Mouse (Mus musculus) intestine, postnatal 0 days (tissue): ENCODE measurements around the gene Gskip. TPM values are rescaled to one million over a fixed set of nuclear protein-coding genes. Genes with fewer than 3 reads are reported as not detected.
A peak's percentile ranks its signal among the peaks of the same experiment; 100 is the strongest.

Experiments
- ATAC-seq: fragments of 200-750 bp; cut with Nextera tagmentation; 2 replicates; pipeline ENCODE4 v1.8.0; 2017; ENCODE audit warnings: mild to moderate bottlenecking, moderate TSS enrichment, moderate library complexity
- H3K27ac ChIP-seq: fragments of 300-500 bp; sonication (generic); 2 replicates; pipeline ENCODE4 v1.5.1; 2014; ENCODE audit warnings: mild to moderate bottlenecking, low read depth, low read length, moderate library complexity
- H3K27me3 ChIP-seq: fragments of 300-500 bp; sonication (generic); replicated peaks from 2 replicates; pipeline ENCODE4 v1.6.1; 2014; ENCODE audit warnings: low read length, mixed read lengths; ENCODE audit not compliant: control insufficient read depth, insufficient read depth
- H3K36me3 ChIP-seq: fragments of 300-500 bp; sonication (generic); 2 replicates; pipeline ENCODE4 v1.6.1; 2014; ENCODE audit warnings: mild to moderate bottlenecking, moderate library complexity; ENCODE audit not compliant: control insufficient read depth, insufficient read depth
- H3K4me1 ChIP-seq: fragments of 300-500 bp; sonication (generic); replicated peaks from 2 replicates; pipeline ENCODE4 v1.6.1; 2014; ENCODE audit warnings: antibody characterized with exemption, low read length, mixed read lengths; ENCODE audit not compliant: control insufficient read depth, insufficient read depth
- H3K4me2 ChIP-seq: fragments of 300-500 bp; sonication (generic); replicated peaks from 2 replicates; pipeline ENCODE4 v1.6.1; 2014; ENCODE audit warnings: low read depth, mild to moderate bottlenecking, moderate library complexity
- H3K4me3 ChIP-seq: fragments of 300-500 bp; sonication (generic); 2 replicates; pipeline ENCODE4 v1.5.1; 2014; ENCODE audit warnings: low read depth, low read length
- H3K9ac ChIP-seq: fragments of 300-500 bp; sonication (generic); 2 replicates; pipeline ENCODE4 v1.6.1; 2014; ENCODE audit warnings: mild to moderate bottlenecking, low read depth, low read length
- H3K9me3 ChIP-seq: fragments of 300-500 bp; sonication (generic); 2 replicates; pipeline ENCODE4 v1.6.1; 2016; ENCODE audit warnings: mixed run types; ENCODE audit not compliant: control insufficient read depth
- CTCF ChIP-seq: sonication (generic); IDR thresholded peaks from 2 replicates; pipeline ENCODE4 v1.5.1; 2016; ENCODE audit warnings: low read depth, mild to moderate bottlenecking, control low read depth, antibody characterized with exemption, moderate library complexity
- WGBS: fragments of 180-500 bp; shearing (Covaris S2); extraction: QIAGEN DNeasy Blood & Tissue Kit; methylation state at CpG from one replicate; pipeline ENCODE4 v1.1.7; 2014; 5-methylcytosine and 5-hydroxymethylcytosine counted together
- polyA plus RNA-seq: library from polyadenylated mRNA; unstranded; fragments of >200 nt; fragmentation: Nextera tagmentation; extraction: Ambion mirVana; gene quantifications from 2 replicates; pipeline ENCODE4 v1.2.1, GENCODE M21; 2015

Gene Gskip
- polyA plus RNA-seq, 1 experiment from 2014 or later = 35.6 TPM

DNA sequence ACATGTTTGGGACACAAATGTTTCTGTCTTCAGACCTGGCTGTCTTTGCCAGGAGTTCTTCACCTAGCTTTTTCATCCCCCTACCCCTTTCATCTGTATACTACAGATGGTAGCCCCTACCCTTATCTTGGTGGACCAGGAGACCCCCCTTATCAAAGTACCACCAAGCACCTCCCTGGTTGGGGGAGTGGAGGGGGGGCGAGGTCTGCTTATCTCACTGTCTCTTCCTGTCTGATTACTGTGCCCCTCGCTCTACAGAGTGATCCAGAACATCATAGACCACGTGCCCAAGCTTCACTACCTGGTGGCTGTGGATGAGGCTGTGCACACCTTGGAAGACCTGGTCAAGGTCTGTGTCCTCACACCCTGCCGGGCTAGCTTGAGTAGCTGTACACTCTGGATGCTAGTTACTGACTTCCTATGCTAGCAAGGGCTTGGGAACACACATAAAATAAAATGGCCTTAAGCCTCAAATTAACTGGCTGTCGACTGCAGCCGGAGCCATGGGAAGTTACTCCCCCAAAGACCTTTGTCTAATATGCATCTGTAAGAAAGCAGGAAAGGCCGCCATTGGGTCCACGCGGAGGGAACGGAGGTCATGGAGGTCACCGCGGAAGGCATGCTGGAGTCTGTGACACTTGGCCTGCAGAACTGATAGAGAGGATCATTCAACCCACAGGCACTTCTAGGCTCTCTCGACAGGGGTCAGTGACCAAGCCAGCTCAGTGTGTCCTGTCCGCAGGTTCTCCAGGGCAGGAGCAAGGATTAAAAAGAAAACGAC lies 53.9 kb downstream of the Gskip start:
- Histone ChIP-seq H3K9me3 (no peaks in the 10 kb centered on the region), H3K4me3 (no peak overlapping the region), H3K27me3 (no peaks in the 10 kb centered on the region), H3K4me1 (no peaks in the 10 kb centered on the region), H3K36me3 (no peaks in the 10 kb centered on the region), H3K9ac (no peak overlapping the region), H3K27ac (no peak overlapping the region), H3K4me2 (no peak overlapping the region)
- WGBS = 85% methylated on average over 15 of the region's 15 CpGs
- no peak for TF ChIP-seq CTCF
- no peak for ATAC-seq

DNA sequence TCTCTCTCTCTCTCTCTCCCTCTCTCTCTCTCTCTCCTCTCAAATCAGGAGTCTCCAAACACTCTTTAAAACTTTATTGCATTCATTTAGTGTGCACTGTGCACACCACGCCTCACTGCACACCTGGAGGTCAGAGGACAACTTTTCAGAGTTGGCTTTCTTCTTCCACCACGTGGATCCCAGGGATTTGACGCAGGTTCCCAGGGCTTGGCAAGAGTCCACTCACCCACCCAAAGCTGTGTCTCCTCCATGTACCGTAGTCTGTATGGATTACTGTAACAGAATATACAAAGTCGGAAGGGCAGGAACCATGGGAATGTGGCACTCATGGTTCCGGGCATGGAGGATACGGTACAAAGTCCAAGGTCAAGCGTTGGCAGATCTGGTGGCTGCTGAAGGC lies 55.0 kb downstream of the Gskip start:
- Histone ChIP-seq H3K4me1 (no peaks in the 10 kb centered on the region), H3K4me3 (no peak overlapping the region), H3K27me3 (no peaks in the 10 kb centered on the region), H3K4me2 (no peak overlapping the region), H3K27ac (no peak overlapping the region), H3K9me3 (no peaks in the 10 kb centered on the region), H3K9ac (no peak overlapping the region), H3K36me3 (no peaks in the 10 kb centered on the region)
- no peak for ATAC-seq
- TF ChIP-seq CTCF = no peak
- WGBS = 81% methylated on average over 8 of the region's 8 CpGs

DNA sequence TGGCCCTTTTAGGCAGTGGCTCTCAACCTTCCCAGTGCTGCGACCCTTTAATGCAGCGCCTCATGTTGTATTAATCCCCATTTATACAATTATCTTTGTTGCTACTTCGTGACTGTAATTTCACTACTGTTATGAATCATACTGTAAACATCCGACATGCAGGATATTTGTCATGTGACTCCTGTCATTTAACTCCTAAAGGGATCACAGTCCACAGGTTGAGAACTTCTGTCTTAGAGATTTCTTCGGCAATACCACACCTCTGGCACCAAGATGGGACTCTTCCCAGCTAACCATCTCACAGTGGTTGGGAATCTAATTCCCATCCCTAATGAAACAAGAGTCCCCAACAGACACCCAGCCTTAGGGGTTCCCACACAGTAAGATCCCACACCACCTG lies 63.5 kb downstream of the Gskip start:
- no peaks in the 10 kb centered on the region for H3K27me3 ChIP-seq
- peak; percentile 87 for ATAC-seq
- no peak overlapping the region for H3K4me3 ChIP-seq
- H3K9ac ChIP-seq = no peak overlapping the region
- TF ChIP-seq CTCF = no peak
- H3K9me3 ChIP-seq = no peaks in the 10 kb centered on the region
- H3K4me1 ChIP-seq = 0 out of 2 replicates have a peak, but pooled peaks cover under 1% of the 10 kb centered on the region
- no peak overlapping the region for H3K4me2 ChIP-seq
- H3K27ac ChIP-seq = 0 out of 2 replicates have a peak overlapping the region, but pooled peaks have one; percentile 35
- WGBS = 25% methylated on average over 5 of the region's 5 CpGs
- no peaks in the 10 kb centered on the region for H3K36me3 ChIP-seq

Other genes with a start within 250 kb of the Gskip start
- gene D430019H16Rik, start 231.0 kb upstream of the Gskip start, polyA plus RNA-seq = 0.51 and 0.56 TPM in 2 replicates
- gene Bdkrb2, start 121.6 kb upstream of the Gskip start, polyA plus RNA-seq = 3.8 and 4.4 TPM in 2 replicates
- gene Bdkrb1, start 81.7 kb upstream of the Gskip start, polyA plus RNA-seq = 0.40 and 0.58 TPM in 2 replicates
- 10.8 and 12.0 TPM in 2 replicates for gene Atg2b, start 382 bp downstream of the Gskip start, polyA plus RNA-seq
- 0.18 and 0.24 TPM in 2 replicates for gene Ak7, start 21.1 kb downstream of the Gskip start, polyA plus RNA-seq
- gene Papola, start 99.9 kb downstream of the Gskip start, polyA plus RNA-seq = 101 and 110 TPM in 2 replicates